Mouse (Mus musculus): ENCODE data around the gene Rara.

GRCm38 (mm10) chr11:98939084-98939952, 11.7 kb downstream of the Rara start:
- TF ChIP-seq CTCF (IDR thresholded peaks at IDR 0.05; ENCODE audit: control insufficient read depth, insufficient read depth, low read length) (no peak), POLR2A (IDR thresholded peaks at IDR 0.05; ENCODE audit: borderline replicate concordance, control insufficient read depth, low read depth, low read length) (no peak)
